Mouse (Mus musculus) embryonic fibroblast, embryonic 13.5 days (primary cell): ENCODE measurements around the gene Tox4.
A peak's percentile ranks its signal among the peaks of the same experiment; 100 is the strongest.

Experiments used
- CTCF ChIP-seq: IDR thresholded peaks from 2 replicates; pipeline ENCODE4 v1.5.1; 2011; ENCODE audit warnings: mild to moderate bottlenecking, control low read depth, low read length, moderate library complexity, borderline replicate concordance; ENCODE audit not compliant: insufficient read depth
- POLR2A ChIP-seq: IDR thresholded peaks from 2 replicates; pipeline ENCODE4 v1.6.1; 2011; ENCODE audit warnings: low read depth, mild to moderate bottlenecking, control low read depth, low read length, moderate library complexity

DNA sequence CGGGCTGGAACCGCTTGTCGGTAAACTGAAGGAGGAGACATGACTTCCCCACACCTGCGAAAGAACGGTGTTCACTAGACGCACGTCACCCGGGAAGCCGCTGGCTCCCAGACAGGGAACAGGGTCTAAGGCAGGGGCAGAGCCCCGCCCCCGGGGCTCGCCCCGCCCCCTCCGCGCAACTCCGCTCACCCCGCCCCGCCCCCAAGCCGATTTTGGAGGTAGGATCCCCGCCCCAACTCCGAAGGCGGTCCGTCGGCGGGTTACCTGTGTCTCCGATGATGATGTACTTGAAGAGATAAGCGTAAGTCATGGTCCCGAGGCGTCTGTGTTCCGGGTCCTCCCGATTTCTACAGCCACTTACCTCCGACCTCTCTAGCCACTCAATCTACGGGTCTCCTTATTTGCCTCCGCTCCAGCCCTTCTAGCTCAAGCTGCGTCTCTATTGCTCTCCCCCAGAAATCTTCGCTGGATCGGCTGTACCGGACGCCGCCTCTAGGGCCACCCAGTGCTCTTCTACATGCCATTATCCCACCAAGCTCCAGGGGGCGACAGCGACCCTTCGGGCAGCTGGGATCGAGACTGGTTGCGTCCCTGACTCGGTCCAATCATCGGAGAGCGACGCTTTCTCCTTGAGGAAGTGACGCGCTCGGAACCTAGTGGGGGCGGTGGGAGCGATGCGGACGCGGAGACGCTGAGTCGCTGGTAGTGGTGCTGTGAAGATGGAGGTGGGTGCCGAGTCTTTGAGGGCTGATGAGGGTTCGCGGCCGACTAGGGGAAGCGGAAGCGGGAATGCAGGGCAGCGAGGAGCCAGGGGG is at the start of gene Tox4, which contains the start of gene Rab2b:
- TF ChIP-seq CTCF = peak; percentile 92
- peak; percentile 94 for TF ChIP-seq POLR2A
